Mouse (Mus musculus) lung, postnatal 4 days (tissue): ENCODE data around the gene Twist1.

Source experiments
- DNase-seq, 2 experiments: peaks; one replicate each; pipeline ENCODE4 v3.0.0; 2021

The Twist1 gene

GRCm38 (mm10) chr12:33957400-33958240, at the start of gene Twist1:
Twist1 (plus strand) TSS chr12:33957671.
- DNase-seq, result peak in 1 of 2 experiments; percentile 57

GRCm38 (mm10) chr12:33926751-33927150, 30.7 kb upstream of the Twist1 start:
- no peak for DNase-seq

DNA sequence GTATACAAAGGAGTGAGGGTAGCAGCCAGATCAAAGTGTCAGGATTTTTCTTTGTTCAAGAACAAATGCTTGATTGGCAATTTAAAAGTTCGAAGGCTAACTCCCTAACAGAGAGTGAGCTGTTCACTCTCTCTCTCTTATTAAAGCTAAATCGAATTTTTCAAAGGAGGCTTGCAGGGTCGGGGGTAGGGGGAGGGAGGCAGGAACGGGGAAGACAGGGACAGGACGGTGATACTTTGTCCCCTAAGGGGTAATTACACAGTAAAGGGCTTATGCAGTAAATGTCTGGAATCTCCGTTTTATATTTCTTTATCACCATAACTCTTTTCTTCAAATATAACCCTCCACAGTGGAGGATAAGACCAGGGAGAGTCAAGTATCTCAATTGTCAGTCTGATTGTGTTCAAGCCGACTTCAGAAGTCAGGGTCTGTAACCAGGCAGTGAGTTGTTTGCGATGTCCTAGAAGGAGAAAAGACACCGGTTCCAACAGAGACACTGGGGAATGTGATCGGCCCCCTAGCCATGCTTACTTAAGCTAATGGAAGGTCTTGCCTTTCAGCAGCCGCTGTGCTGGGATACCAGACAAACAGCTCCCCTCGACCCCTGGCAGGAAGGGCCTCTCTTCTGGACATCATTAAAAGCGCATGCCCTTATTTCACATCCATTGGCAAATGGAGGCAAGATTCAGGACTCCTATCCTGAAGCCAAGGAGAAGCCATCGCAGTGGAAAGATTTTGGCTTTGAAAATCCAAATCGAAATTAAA, 30.0 kb upstream of the Twist1 start:
- no peak for DNase-seq

GRCm38 (mm10) chr12:33928331-33929192, 28.9 kb upstream of the Twist1 start, which contains the start of gene Ferd3l:
Ferd3l (plus strand) TSS chr12:33928425.
- DNase-seq, result no peak

GRCm38 (mm10) chr12:33952843-33953242, 4.6 kb upstream of the Twist1 start:
- DNase-seq, result no peak

GRCm38 (mm10) chr12:33954931-33955565, 2.4 kb upstream of the Twist1 start:
- DNase-seq, result no peak

DNA sequence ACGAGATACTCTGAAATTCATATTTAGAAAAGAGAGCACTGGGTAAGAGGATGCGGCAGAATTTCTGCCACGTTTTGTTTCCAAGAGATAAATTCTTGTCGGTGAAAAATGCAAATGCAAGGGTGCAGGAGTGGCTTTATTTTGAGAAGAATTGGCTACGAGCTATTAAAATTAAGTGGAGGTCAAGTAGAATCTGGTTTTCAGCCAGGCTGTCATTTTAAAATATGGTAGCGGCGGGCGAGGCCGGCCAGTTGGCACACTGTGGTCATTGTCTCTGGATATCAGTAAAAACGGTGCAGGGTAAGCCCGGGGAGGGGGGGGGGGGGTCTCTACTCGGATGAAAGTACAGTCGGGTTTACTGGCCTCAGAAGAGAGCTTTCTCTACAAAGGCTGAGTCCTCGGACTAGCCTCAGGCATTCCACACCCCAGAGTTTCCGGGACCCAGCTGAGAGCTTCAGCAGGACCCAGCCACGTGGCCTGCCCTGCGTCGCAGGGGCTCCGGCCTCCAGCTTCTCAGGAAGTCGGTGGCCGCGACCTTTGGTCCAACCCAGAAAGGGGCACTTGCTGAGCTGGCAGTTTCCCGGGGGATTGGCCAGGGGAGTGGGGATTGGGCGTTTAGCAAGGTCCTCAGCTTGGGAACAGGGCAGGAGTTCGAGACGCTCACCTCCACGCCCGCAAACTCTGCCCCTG, 1.7 kb upstream of the Twist1 start:
- peak in 1 of 2 experiments; percentile 21 for DNase-seq

- DNase-seq, result no peak
Measured at GRCm38 (mm10) chr12:33956576-33957399, 683 bp upstream of the Twist1 start.

DNA sequence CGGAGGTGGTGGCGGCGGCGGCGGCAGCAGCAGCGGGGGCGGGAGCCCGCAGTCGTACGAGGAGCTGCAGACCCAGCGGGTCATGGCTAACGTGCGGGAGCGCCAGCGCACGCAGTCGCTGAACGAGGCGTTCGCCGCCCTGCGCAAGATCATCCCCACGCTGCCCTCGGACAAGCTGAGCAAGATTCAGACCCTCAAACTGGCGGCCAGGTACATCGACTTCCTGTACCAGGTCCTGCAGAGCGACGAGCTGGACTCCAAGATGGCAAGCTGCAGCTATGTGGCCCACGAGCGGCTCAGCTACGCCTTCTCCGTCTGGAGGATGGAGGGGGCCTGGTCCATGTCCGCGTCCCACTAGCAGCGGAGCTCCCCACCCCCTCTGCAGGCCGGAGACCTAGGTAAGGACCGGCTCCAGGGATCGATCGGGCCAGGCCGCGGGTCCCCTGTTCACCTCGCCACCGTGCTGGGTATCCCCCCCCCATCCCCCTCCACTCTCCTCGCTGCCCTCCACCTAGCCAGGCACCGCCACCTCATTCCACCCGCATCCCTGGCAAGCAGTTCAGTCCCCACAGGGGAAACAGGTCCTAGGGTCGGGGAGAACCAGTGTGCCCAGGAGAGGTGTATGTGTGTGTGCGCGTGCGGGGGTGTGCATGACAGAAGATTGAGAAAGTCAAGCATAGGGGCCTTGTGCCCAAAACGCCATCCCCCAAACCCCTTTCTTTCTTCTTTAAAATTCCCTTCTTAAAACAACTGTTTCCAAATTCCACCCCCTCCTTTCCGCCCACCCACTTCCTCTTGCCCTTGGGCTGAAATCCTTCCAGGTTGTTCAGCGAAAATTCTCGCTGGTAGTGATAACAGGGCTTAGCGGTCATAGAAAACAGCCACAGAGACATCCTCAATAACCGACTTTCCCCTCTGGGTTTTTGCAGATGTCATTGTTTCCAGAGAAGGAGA, 1.0 kb downstream of the Twist1 start:
- no peak for DNase-seq

- DNase-seq, result no peak
Measured at GRCm38 (mm10) chr12:33959206-33959605, 1.7 kb downstream of the Twist1 start.

DNA sequence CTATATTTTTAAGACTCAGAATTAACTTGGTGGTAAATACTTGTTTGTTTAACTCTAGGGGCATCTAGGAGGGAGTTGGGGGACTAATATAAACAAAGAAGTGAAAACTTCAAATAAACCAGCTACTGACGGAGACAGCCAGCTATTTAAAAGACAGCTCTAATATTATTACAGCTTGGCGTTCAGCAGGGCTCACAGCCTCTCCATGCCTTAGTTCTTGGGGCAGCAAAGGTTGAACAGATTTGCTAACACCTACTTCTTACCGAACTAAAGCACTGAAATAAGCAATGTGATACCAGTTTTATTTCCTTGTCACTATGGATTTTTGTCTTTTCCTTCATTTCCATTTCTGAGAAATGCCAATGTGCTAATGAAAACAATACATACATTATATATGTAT, 2.4 kb downstream of the Twist1 start:
- no peak for DNase-seq

GRCm38 (mm10) chr12:33961013-33961412, 3.5 kb downstream of the Twist1 start:
- no peak for DNase-seq

GRCm38 (mm10) chr12:33962118-33962772, 4.8 kb downstream of the Twist1 start:
- peak in 1 of 2 experiments; percentile 21 for DNase-seq

- no peak for DNase-seq
Measured at GRCm38 (mm10) chr12:33962773-33963130, 5.3 kb downstream of the Twist1 start.

GRCm38 (mm10) chr12:33963671-33964369, 6.3 kb downstream of the Twist1 start:
- no peak for DNase-seq

DNA sequence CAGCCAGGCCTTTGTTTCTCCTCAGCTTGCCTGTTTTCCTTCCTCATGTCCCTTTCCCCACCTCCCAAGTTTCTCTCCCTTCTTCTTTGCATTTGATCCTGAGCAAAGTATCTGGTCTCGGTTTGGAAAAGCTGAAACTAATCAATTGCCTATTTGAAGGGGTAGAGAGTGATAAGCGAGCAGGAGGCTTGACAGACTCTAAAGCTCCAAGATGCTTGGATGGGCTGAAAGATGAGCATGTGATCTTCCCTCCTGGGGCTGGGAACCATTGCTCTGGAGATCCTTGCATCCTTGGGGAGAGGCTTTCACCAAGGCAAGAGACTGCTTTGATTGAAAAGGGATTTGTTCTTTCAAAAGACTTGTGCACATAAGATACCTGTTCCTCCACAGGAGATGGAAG, 7.0 kb downstream of the Twist1 start:
- DNase-seq, result no peak

- no peak for DNase-seq
Measured at GRCm38 (mm10) chr12:33965661-33966360, 8.3 kb downstream of the Twist1 start.
